Mouse (Mus musculus) small intestine, adult 2 months (tissue): Measurements from ENCODE around the gene Gpr21.

Experiments
- CTCF ChIP-seq: fragments of 200-500 bp; IDR thresholded peaks from 2 replicates; pipeline ENCODE4 v1.5.1; 2012; ENCODE audit warnings: low read depth, mild to moderate bottlenecking, control low read depth, inconsistent platforms, low read length, moderate library complexity, mixed read lengths; ENCODE audit not compliant: insufficient replicate concordance, insufficient read length; ENCODE audit errors: extremely low read depth
- POLR2A ChIP-seq: fragments of 200-500 bp; IDR thresholded peaks from 2 replicates; pipeline ENCODE4 v1.6.1; 2012; ENCODE audit warnings: low read depth, mild to moderate bottlenecking, control low read depth, inconsistent platforms, low read length, moderate library complexity

GRCm38 (mm10) chr2:37549346-37550012, 33.3 kb downstream of the Gpr21 start:
- no peak for TF ChIP-seq CTCF
- TF ChIP-seq POLR2A = no peak
